Mouse (Mus musculus): ENCODE results near the gene Rc3h1.

GRCm38 (mm10) chr1:160921938-160922337, 15.7 kb downstream of the Rc3h1 start:
- TF ChIP-seq EP300 (IDR thresholded peaks at IDR 0.05; ENCODE audit: low read depth) (no peak), CTCF (IDR thresholded peaks at IDR 0.05; ENCODE audit: low read depth) (peak; percentile 64)
